Mouse (Mus musculus) heart, adult 2 months (tissue): Measurements from ENCODE around the gene Spindoc. TPM values are rescaled to one million over a fixed set of nuclear protein-coding genes. Genes with fewer than 3 reads are reported as not detected.
"Not testable (repeated sequence)": the region's sequence is repeated elsewhere in the genome, so short reads cannot be mapped to it uniquely, and the experiment has no call there.

Source experiments
- DNase-seq, 2 experiments: peaks; one replicate each; pipeline ENCODE4 v3.0.0; 2021
- H3K27ac ChIP-seq: fragments of 200-600 bp; 2 replicates; pipeline ENCODE4 v1.8.1; 2022
- H3K27me3 ChIP-seq: fragments of 200-500 bp; 2 replicates; pipeline ENCODE4 v1.6.1; 2012; ENCODE audit warnings: mild to moderate bottlenecking, low read length, inconsistent platforms, mixed read lengths; ENCODE audit not compliant: control insufficient read depth, insufficient read depth
- H3K36me3 ChIP-seq: fragments of 200-500 bp; 2 replicates; pipeline ENCODE4 v1.6.1; 2012; ENCODE audit warnings: low read length, inconsistent platforms; ENCODE audit not compliant: control insufficient read depth, insufficient read depth
- H3K4me1 ChIP-seq: fragments of 200-500 bp; 2 replicates; pipeline ENCODE4 v1.6.1; 2011; ENCODE audit warnings: low read length; ENCODE audit not compliant: control insufficient read depth, insufficient read depth
- H3K4me3 ChIP-seq: fragments of 200-600 bp; 2 replicates; pipeline ENCODE4 v1.8.1; 2022
- H3K79me2 ChIP-seq: fragments of 200-500 bp; replicated peaks from 2 replicates; pipeline ENCODE4 v1.6.1; 2012; ENCODE audit warnings: mild to moderate bottlenecking, inconsistent platforms, low read length, moderate library complexity, mixed read lengths; ENCODE audit not compliant: control insufficient read depth, insufficient read depth
- H3K9ac ChIP-seq: fragments of 200-500 bp; 2 replicates; pipeline ENCODE4 v1.6.1; 2012; ENCODE audit warnings: low read depth, mild to moderate bottlenecking, control low read depth, inconsistent platforms, low read length, mixed read lengths
- CTCF ChIP-seq: fragments of 200-600 bp; IDR thresholded peaks from 2 replicates; pipeline ENCODE4 v1.8.1; 2022; ENCODE audit warnings: antibody characterized with exemption, mild to moderate bottlenecking, moderate library complexity
- EP300 ChIP-seq: fragments of 200-500 bp; IDR thresholded peaks from 2 replicates; pipeline ENCODE4 v1.6.1; 2011; ENCODE audit warnings: low read depth, low read length, control low read depth; ENCODE audit not compliant: insufficient read depth
- POLR2A ChIP-seq: fragments of 200-500 bp; IDR thresholded peaks from 2 replicates; pipeline ENCODE4 v1.6.1; 2011; ENCODE audit warnings: mild to moderate bottlenecking, low read depth, low read length, control low read depth; ENCODE audit not compliant: insufficient read depth
- WGBS: fragments of 180-500 bp; shearing (Covaris S2); methylation state at CpG from one replicate; pipeline ENCODE4 v1.1.7; 2018; 5-methylcytosine and 5-hydroxymethylcytosine counted together
- intact Hi-C: fragments of 180-260 bp; cut with DNase I; formaldehyde crosslinking; loops from one replicate; pipeline ENCODE4 v1.15.1; 2025
- polyA plus RNA-seq: library from polyadenylated mRNA; depleted of rRNA; stranded (reverse); fragments of >200 nt; gene quantifications from 2 replicates; pipeline ENCODE4 v1.2.3, GENCODE M21; 2012
- total RNA-seq, 2 experiments: library from RNA; stranded (reverse); gene quantifications; 2 replicates each; pipeline ENCODE4 v1.2.3; 2021

The Spindoc gene
- total and polyA plus RNA-seq, 3 experiments: 11.6 to 14.0 (median 12.4) TPM

DNA sequence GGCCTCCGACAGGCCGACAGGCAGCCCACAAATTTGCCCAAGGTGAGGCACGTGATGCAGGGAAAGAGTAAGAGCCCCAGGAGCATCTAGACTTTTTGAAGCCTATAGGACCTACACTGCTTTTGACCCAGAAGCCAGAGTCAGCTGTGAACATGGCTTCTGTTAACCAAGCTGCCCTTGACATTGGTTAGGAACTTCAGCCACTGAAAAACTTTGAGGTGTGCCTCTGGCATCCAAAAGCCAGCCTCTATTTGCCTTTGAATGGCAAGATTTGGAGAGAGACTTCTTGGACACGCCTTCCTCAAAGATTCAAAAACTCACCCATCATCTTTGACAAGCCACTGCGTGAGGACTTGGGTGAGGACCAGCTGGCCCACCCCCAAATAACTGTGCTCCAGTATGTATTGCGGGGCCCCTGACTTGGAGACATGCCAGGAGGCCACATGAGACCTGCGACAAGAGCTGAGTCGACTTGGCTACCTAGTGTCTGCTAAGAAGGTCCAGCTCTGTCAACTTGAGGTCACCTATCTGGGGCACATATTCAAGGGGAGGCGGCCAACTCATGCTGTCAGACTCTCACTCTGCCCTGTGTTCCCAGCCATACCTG is 21.9 kb upstream of the Spindoc start:
- 56% methylated on average over 9 of the region's 9 CpGs for WGBS
- no peak overlapping the region for H3K27ac ChIP-seq
- no peak overlapping the region for H3K9ac ChIP-seq
- no peaks in the 10 kb centered on the region for H3K36me3 ChIP-seq
- peaks cover 6% of the 10 kb centered on the region for H3K4me1 ChIP-seq
- no peaks in the 10 kb centered on the region for H3K79me2 ChIP-seq
- intact Hi-C loops: no loop called here
- DNase-seq: no peak
- TF ChIP-seq CTCF: no peak
- no peak for TF ChIP-seq EP300
- TF ChIP-seq POLR2A: no peak
- H3K4me3 ChIP-seq: no peak overlapping the region
- H3K27me3 ChIP-seq: no peaks in the 10 kb centered on the region

- Histone ChIP-seq H3K79me2 (no peaks in the 10 kb centered on the region), H3K36me3 (no peaks in the 10 kb centered on the region), H3K27ac (peak overlapping the region; percentile 38), H3K9ac (no peak overlapping the region), H3K27me3 (no peaks in the 10 kb centered on the region), H3K4me1 (peaks cover 10% of the 10 kb centered on the region), H3K4me3 (0 out of 2 replicates have a peak overlapping the region, but pooled peaks have one; percentile 3)
- WGBS: 33% methylated on average over 11 of the region's 11 CpGs
- TF ChIP-seq CTCF: no peak
- TF ChIP-seq EP300: 0 out of 2 replicates have a peak, but pooled peaks have one; percentile 6
- TF ChIP-seq POLR2A: 0 out of 2 replicates have a peak, but pooled peaks have one; percentile 17
- peak in 1 of 2 experiments; percentile 57 for DNase-seq
- intact Hi-C loops: loop anchor here (2.0 kb wide), 1 partner anchor 16 kb away; the partner anchor contains the start of gene 2700081O15Rik
Observed at GRCm38 (mm10) chr19:7400635-7401034, 17.8 kb upstream of the Spindoc start.

GRCm38 (mm10) chr19:7398898-7399297 is 16.1 kb upstream of the Spindoc start:
- 51% methylated on average over 24 of the region's 24 CpGs for WGBS
- H3K27ac ChIP-seq, DNase-seq, H3K4me1 ChIP-seq, intact Hi-C loops, H3K79me2 ChIP-seq, H3K36me3 ChIP-seq, H3K9ac ChIP-seq, H3K4me3 ChIP-seq, H3K27me3 ChIP-seq: not testable (repeated sequence)

GRCm38 (mm10) chr19:7396867-7397826 is 14.4 kb upstream of the Spindoc start:
- H3K79me2 ChIP-seq, H3K9ac ChIP-seq, DNase-seq, H3K4me1 ChIP-seq, H3K27ac ChIP-seq, H3K4me3 ChIP-seq, H3K36me3 ChIP-seq, intact Hi-C loops, H3K27me3 ChIP-seq: not testable (repeated sequence)
- TF ChIP-seq CTCF: peak; percentile 67
- WGBS: 79% methylated on average over 10 of the region's 10 CpGs

GRCm38 (mm10) chr19:7388488-7388887 is 5.7 kb upstream of the Spindoc start:
- Histone ChIP-seq H3K4me3 (no peak overlapping the region), H3K27ac (no peak overlapping the region), H3K79me2 (no peaks in the 10 kb centered on the region), H3K9ac (no peak overlapping the region), H3K27me3 (no peaks in the 10 kb centered on the region), H3K4me1 (peaks cover under 1% of the 10 kb centered on the region; the same call in 1 of the 2 replicates), H3K36me3 (no peaks in the 10 kb centered on the region)
- TF ChIP-seq EP300 (no peak), CTCF (no peak), POLR2A (no peak)
- DNase-seq: no peak
- 85% methylated on average over 6 of the region's 6 CpGs for WGBS
- intact Hi-C loops: no loop called here

GRCm38 (mm10) chr19:7386042-7386441 is 3.2 kb upstream of the Spindoc start:
- no peak for DNase-seq
- Histone ChIP-seq H3K36me3 (no peaks in the 10 kb centered on the region; the same call in 1 of the 2 replicates), H3K27ac (no peak overlapping the region), H3K79me2 (peaks cover 4% of the 10 kb centered on the region; the same call in 1 of the 2 replicates), H3K4me3 (no peak overlapping the region), H3K27me3 (no peaks in the 10 kb centered on the region), H3K9ac (no peak overlapping the region), H3K4me1 (peaks cover 3% of the 10 kb centered on the region; the same call in 1 of the 2 replicates)
- intact Hi-C loops: no loop called here
- 44% methylated on average over 2 of the region's 2 CpGs for WGBS
- TF ChIP-seq POLR2A (no peak), EP300 (no peak), CTCF (no peak)
